ENCODE assay signal across 27 mouse cellular contexts in the genomic region with DNA sequence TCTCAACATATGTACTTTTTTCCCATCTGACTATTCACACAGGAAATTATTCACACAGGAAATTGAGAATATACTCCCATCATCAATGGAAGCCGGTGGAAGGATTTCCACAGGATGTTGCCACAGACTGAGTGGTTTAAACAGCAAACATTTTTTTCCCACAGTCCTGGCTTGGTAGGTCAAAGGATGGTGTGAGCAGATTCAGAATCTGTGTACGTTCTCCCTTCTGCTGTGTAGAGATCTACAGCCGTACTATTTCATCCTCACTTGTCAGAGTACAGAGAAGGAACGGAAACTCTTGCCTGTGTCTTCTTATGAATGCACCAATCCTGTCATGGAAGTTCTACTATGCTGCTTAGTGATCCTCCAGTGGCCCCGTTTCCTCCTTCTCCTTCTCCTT.
DNase-seq lines count a peak whose midpoint lies in the region; ATAC-seq lines count a peak whose summit lies in the region.
"Had no signal": no experiment of that assay in that cellular context is flagged by ENCODE, and none has a peak within 500 bp of the region (broad histone marks: within the 10 kb centered on the region; RNA-seq: fewer than 3 reads in every experiment).

No protein-coding gene starts in this region.

- no peaks in the 10 kb centered on the region for H3K9me3 ChIP-seq in stomach, embryonic 14.5 days (ENCODE audit: control insufficient read depth, low read depth, low read length)
- no peaks in the 10 kb centered on the region for H3K9me3 ChIP-seq in midbrain, embryonic 11.5 days (ENCODE audit: control insufficient read depth, low read length)
- H3K9me3 ChIP-seq: hindbrain, embryonic 10.5 days; intestine, embryonic 15.5 days; liver, embryonic 15.5 days; midbrain, embryonic 12.5 days; neural tube, embryonic 12.5 days had no signal

- ATAC-seq in stomach, embryonic 14.5 days (ENCODE audit: insufficient number of reproducible peaks, insufficient read depth, low FRiP score, low read depth), result peak; percentile 42; the same call in 1 of the 2 replicates
- no peak for ATAC-seq in midbrain, embryonic 11.5 days (ENCODE audit: low FRiP score)
- ATAC-seq: forebrain, embryonic 14.5 days; hindbrain, embryonic 16.5 days had no signal

- H3K4me3 ChIP-seq in brown adipose tissue, adult 24 weeks (ENCODE audit: insufficient read depth, low read depth, low read length), result no peak overlapping the region
- H3K4me3 ChIP-seq in stomach, embryonic 14.5 days (ENCODE audit: low read depth, low read length), result no peak overlapping the region
- no peak overlapping the region for H3K4me3 ChIP-seq in midbrain, embryonic 11.5 days (ENCODE audit: low read depth, low read length)
- H3K4me3 ChIP-seq: hindbrain, embryonic 10.5 days; intestine, embryonic 15.5 days; liver, embryonic 15.5 days; midbrain, embryonic 12.5 days; myocyte; neural tube, embryonic 12.5 days had no signal

- 68% methylated on average over 5 of the region's 5 CpGs for WGBS in stomach, embryonic 14.5 days
- WGBS in midbrain, embryonic 11.5 days, result 85% methylated on average over 5 of the region's 5 CpGs

- no peak overlapping the region for H3K9ac ChIP-seq in stomach, embryonic 14.5 days (replicated peaks; ENCODE audit: low read depth, low read length)
- no peak overlapping the region for H3K9ac ChIP-seq in midbrain, embryonic 11.5 days (ENCODE audit: low read length)
- H3K9ac ChIP-seq: intestine, embryonic 15.5 days; liver, embryonic 15.5 days; midbrain, embryonic 12.5 days; neural tube, embryonic 12.5 days had no signal

- H3K4me1 ChIP-seq in brown adipose tissue, adult 24 weeks (ENCODE audit: control insufficient read depth, insufficient read depth, insufficient read length, low read length), result no peaks in the 10 kb centered on the region
- no peaks in the 10 kb centered on the region for H3K4me1 ChIP-seq in stomach, embryonic 14.5 days (ENCODE audit: control insufficient read depth, insufficient read depth, low read length)
- no peaks in the 10 kb centered on the region for H3K4me1 ChIP-seq in midbrain, embryonic 11.5 days (ENCODE audit: control insufficient read depth, insufficient read depth, low read length)
- H3K4me1 ChIP-seq: hindbrain, embryonic 10.5 days; intestine, embryonic 15.5 days; midbrain, embryonic 12.5 days; neural tube, embryonic 12.5 days had no signal

- no peaks in the 10 kb centered on the region for H3K27me3 ChIP-seq in stomach, embryonic 14.5 days (ENCODE audit: control insufficient read depth, insufficient read depth, low read length)
- H3K27me3 ChIP-seq in midbrain, embryonic 11.5 days (ENCODE audit: control insufficient read depth, insufficient read depth, low read length), result no peaks in the 10 kb centered on the region
- H3K27me3 ChIP-seq: intestine, embryonic 15.5 days; liver, embryonic 15.5 days; midbrain, embryonic 12.5 days; neural tube, embryonic 12.5 days had no signal

- DNase-seq in adipocyte (ENCODE audit: low spot score), result peak; percentile 69
- peak; percentile 33 for DNase-seq in lung, postnatal 10 days
- no peak for DNase-seq in spleen, postnatal 10 days (ENCODE audit: low spot score in 2 of 2)
- DNase-seq in heart, adult 8-10 months (ENCODE audit: low spot score), result no peak
- DNase-seq in midbrain, embryonic 11.5 days (ENCODE audit: low spot score, missing footprints), result no peak
- DNase-seq: adrenal gland, adult 2 months; adrenal gland, postnatal 36 days; B cell, adult 2 months; cerebellum, adult 8-10 months; cerebellum, postnatal 36 days; gastrocnemius, postnatal 36 days; heart, postnatal 14 days; kidney, postnatal 10 days; layer of hippocampus, adult 9-11 months; liver; thymus, adult 2 months; thymus, postnatal 36 days had no signal

- H3K36me3 ChIP-seq in stomach, embryonic 14.5 days (ENCODE audit: control insufficient read depth, insufficient read depth, low read length), result no peaks in the 10 kb centered on the region
- no peaks in the 10 kb centered on the region for H3K36me3 ChIP-seq in midbrain, embryonic 11.5 days (ENCODE audit: control insufficient read depth, insufficient read depth, low read length)
- H3K36me3 ChIP-seq: hindbrain, embryonic 10.5 days; intestine, embryonic 15.5 days; liver, embryonic 15.5 days; midbrain, embryonic 12.5 days; neural tube, embryonic 12.5 days had no signal

- H3K27ac ChIP-seq in brown adipose tissue, adult 24 weeks (replicated peaks; ENCODE audit: low read depth, low read length), result peak overlapping the region; percentile 54
- peak overlapping the region; percentile 24; the same call in 1 of the 2 replicates for H3K27ac ChIP-seq in stomach, embryonic 14.5 days (ENCODE audit: low read length)
- no peak overlapping the region for H3K27ac ChIP-seq in midbrain, embryonic 11.5 days (ENCODE audit: low read depth, low read length)
- H3K27ac ChIP-seq: hindbrain, embryonic 10.5 days; liver, embryonic 15.5 days; midbrain, embryonic 12.5 days; neural tube, embryonic 12.5 days had no signal

- H3K4me2 ChIP-seq in stomach, embryonic 14.5 days (replicated peaks; ENCODE audit: low read depth, low read length), result no peak overlapping the region
- no peak overlapping the region for H3K4me2 ChIP-seq in midbrain, embryonic 11.5 days
- H3K4me2 ChIP-seq: intestine, embryonic 15.5 days; liver, embryonic 15.5 days; midbrain, embryonic 12.5 days; neural tube, embryonic 12.5 days had no signal

Comparison
In these comparisons a context has a peak if more than half of its experiments do, and no peak if none do; other contexts are left out.
1. DNase-seq: peak in adipocyte (single experiment) and lung, postnatal 10 days (single experiment); none in spleen, postnatal 10 days (0 of 2), heart, adult 8-10 months (single experiment) and midbrain, embryonic 11.5 days (single experiment).